Mouse (Mus musculus) ES-CJ7 (cell line): Measurements from ENCODE around the gene Rps28.

Experiments
- DNase-seq: peaks from one replicate; pipeline ENCODE4 v3.0.0; 2011; ENCODE audit warnings: low read depth, low spot score

Rps28 gene

GRCm38 (mm10) chr17:33773871-33774572 lies 50.3 kb downstream of the Rps28 start:
- no peak for DNase-seq

- DNase-seq: no peak
These were observed 50.9 kb downstream of the Rps28 start for GRCm38 (mm10) chr17:33773426-33773825.

DNA sequence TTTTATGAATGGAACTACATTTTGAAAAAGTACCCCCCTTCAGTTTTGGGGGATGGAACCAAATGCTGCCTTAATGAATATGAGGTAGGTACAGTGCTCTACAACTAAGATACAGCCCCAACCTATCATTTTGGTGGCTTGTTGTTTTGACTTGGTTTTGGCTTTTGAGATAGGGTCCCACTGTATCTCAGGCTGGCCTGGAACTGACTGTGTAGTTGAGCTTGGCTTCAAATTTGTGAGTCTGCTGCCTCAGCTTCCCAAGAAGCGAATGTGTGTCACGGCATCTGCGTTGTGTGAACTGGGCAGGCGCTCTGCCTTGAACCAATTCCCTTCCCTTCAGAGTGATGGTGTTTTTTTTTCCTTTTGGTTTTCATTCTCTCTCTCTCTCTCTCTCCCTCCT lies 52.7 kb downstream of the Rps28 start:
- DNase-seq: no peak
